Mouse (Mus musculus): ENCODE data around the gene Cdc27. TPM values are rescaled to one million over a fixed set of nuclear protein-coding genes. Genes with fewer than 3 reads are reported as not detected.
"Not testable (repeated sequence)": the region's sequence is repeated elsewhere in the genome, so short reads cannot be mapped to it uniquely, and the experiment has no call there.

Gene Cdc27
- total RNA-seq, 2 experiments from 2014 or later, result 32.4 to 40.6 TPM

DNA sequence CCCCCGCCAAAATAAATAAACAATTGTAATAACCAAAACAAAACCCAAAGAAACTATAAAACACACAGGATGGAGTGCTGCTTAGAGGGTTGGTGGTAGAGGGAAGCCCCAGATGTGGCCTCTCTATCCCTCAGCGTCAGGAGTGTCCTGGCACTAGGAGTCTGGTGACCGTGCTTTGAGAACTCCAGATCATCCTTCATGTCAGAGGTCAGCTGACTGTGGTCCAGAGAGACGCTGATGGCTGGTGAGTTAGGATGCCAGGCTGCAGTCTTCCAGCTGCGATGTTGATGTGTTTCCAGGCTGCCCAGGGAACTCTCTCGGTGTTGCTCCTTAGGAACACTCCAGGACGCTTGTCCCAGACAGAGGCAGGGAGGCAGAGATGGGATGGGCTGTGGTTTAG lies 21.7 kb upstream of the Cdc27 start:
- intact Hi-C loops (cut with DNase I), result no loop called here
- no peak for DNase-seq

DNA sequence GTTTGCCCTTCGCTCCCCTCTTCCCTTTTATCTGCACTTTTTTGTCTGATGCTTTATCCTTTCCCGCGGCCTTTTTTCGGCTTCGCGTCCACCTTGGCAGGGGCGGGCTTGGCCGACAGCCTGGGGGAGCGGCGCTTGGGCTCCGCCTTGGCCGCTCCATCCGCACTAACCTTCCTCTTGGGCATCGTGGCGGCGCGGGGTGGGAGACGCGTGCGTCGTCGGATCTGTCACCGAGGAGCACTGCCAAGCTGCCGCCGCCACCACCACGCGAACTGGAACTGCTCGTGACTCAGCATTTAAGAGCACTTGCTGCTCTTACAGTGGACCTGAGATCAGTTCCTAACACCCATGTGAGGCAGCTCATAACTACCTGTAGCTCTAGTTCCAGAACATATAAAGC lies 21.0 kb upstream of the Cdc27 start:
- intact Hi-C loops (cut with DNase I), result not testable (repeated sequence)
- DNase-seq, result peak; percentile 44 to 51

DNA sequence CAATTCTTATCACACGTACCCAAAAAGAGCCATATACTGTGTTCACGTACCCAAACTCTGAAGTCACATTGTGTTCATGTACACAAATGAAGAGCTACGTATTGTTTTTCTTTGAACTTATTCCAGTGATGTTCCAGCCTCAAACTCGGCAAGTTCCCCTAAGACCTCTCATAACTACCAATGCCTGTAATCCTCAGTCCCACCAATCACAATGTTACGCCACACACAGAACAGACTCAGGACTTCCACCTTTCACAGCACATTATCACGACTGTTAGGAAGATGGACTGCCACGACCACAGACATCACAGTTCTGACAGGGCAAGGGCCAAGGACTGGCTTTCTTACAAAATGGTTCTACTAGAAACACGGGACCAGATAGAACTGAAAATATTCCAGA lies 20.1 kb upstream of the Cdc27 start:
- DNase-seq; intact Hi-C loops (cut with DNase I): not testable (repeated sequence)

DNA sequence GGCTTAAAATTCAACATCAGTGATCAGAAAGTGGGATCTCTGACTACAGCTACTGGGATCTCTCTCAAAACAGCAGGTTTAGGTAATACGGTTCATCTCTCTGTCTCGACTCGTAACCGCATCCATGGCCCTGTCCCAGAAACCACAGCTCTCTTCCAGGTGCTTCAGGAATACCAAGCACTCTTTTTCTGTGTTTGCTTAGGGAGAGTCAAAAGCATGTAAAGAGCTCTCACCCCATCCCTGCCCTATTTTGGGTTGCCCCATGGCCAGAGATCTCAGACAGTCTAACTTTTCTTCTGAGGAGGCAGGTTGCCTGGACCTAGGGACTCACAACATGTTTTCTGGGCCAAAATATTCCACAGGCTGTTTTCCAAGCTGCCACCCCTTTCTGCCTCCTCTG lies 17.9 kb upstream of the Cdc27 start:
- intact Hi-C loops (cut with DNase I), result no loop called here
- no peak for DNase-seq

DNA sequence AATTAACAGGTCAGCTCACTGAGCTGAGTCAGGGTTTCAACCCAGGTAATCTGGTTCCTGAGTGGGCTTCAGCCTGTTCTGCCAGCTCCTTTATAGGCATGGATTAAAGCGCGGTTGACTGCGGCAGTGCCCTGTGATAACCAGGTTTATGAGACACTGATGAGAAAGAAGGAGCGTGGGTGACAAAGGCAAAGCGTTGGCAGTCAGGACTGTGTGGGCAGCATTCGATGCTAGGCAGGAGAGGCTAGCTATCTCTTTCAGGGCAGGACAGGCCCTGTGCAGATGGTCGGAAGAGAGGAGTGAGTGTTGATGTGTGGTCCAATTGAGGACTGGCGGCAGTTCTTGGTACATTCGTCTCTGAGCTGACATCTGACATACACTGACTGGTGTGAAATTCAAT lies 17.3 kb upstream of the Cdc27 start:
- no peak for DNase-seq
- intact Hi-C loops (cut with DNase I), result no loop called here

DNA sequence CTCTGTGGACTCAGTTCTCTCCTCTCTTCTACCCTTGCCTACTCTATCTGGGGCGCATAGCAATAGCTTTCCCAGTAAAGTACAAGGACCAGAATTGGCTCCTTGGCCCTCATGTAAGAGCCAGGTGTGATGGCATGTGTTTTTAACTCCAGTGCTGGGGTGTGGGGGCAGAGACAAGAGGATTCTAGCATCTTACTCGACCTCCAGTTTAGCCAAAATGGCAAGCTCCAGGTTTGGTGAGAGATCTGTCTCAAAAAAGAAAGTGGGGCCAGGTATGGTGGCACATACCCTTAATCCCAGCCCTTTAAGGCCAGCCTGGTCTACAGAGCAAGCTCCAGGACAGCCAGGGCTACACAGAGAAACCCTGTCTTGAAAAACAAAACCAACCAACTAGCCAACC lies 16.4 kb upstream of the Cdc27 start:
- no peak for DNase-seq
- intact Hi-C loops (cut with DNase I), result no loop called here

DNA sequence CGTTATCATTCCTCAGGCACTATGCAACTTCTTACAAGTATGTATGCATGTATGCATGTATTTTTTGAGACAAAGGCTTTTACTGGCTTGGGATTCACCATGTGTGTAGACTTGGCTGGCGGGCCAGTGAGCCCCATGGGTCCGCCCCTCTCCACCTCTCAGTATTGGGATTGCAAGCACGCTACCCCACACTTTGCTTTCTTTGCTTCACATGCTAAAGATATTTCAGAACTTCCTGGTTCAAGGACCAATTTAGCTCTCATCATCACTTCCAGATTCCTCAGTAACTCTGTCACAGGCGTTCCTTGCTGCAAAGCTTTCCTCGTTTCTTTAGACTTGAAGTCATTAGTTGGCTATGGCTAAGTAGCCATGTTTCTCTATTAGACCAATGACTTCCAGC lies 15.7 kb upstream of the Cdc27 start:
- no peak for DNase-seq
- intact Hi-C loops (cut with DNase I), result no loop called here

DNA sequence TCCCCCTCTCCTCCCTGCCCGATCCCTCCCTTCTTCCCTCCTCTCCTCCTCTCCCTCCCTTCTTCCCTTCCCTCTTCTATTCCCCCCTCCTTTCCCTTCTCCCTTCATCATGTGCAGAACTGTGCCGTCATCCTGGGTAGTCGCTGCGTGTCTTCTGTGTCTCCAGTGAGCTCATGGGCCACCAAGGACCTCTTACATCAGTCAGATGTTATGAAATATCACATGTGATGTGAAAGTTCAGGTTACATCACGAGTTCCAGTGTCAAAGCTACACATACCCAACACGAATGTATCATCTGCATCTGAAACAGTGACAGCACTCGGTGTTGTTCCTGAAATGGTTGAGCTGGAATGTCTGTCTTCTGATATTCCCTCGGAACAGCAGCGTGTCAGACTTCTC lies 14.8 kb upstream of the Cdc27 start:
- no peak for DNase-seq
- intact Hi-C loops (cut with DNase I), result no loop called here

DNA sequence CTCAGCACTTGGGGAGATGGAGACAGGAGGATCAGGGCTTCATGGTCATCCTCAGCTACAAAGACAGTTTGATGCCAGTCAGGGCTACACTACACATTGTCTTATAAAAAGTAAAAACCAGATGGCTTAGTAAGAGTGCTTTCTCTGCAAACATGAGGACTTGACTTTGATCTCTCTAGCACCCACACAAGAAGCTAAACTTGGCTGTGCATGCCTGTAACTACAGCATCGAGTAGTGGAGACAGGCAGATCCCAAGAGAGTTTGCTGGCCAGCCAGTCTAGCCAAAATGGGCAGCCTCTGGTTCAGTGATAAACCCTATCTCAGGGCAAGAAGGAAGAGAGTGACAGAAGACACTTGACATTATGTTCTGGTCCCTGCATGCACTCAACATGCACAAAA lies 13.1 kb upstream of the Cdc27 start:
- intact Hi-C loops (cut with DNase I), result no loop called here
- DNase-seq, result no peak

DNA sequence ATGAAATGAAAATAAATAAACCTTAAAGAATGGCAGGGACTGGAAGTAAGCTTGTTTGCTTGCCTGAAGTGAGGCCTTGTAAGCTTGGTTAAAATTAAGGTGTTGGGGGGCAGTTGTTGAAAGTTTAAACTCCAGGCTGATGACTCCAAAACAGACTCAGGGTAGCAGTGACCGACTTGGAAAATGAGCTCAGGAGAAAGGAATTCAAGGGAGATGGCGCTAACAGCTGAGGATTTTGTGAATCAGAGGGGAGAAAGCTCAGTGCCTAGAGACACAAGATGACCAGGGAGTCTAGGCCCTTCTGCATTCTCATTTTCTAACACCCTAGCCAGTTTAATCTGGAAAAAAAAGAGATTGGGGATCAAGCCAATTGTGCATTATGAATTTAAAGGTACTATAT lies 10.6 kb upstream of the Cdc27 start:
- intact Hi-C loops (cut with DNase I), result no loop called here
- DNase-seq, result peak; percentile 53 to 58

DNA sequence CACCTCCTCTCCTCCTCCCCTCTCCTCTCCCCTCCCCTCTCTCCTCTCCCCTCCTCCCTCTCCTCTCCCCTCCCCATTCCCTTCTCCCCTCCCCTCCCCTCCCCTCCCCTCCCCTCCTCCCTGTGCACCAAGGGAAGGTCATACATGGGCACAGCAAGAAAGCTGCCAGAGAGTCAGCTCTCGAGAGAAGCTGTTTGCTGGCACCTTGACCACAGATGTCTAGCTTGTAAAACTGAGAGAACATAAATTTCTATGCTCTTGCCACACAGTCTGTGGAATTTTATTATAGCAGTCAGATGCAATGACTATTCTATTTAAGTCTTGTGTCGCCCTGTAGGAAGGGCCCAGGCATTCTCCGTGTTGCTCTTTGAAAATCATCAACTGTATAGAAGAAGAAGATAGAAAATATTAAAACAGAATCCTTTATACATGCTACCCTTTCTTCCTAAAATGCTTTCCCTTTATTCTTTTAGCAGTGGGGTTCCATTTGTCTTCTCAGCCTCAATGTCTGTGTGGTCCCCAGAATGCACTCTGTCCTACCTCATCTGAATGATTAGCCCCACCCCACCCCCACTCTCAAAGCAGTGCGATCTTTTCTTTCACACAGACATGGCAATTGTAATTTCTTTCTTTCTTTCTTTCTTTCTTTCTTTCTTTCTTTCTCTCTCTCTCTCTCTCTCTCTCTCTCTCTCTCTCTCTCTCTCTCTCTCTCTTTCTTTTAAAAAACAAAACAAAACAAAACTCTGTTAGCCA lies 8.4 kb upstream of the Cdc27 start:
- intact Hi-C loops (cut with DNase I), result no loop called here
- DNase-seq, result peak in 1 of 2 experiments; percentile 46

DNA sequence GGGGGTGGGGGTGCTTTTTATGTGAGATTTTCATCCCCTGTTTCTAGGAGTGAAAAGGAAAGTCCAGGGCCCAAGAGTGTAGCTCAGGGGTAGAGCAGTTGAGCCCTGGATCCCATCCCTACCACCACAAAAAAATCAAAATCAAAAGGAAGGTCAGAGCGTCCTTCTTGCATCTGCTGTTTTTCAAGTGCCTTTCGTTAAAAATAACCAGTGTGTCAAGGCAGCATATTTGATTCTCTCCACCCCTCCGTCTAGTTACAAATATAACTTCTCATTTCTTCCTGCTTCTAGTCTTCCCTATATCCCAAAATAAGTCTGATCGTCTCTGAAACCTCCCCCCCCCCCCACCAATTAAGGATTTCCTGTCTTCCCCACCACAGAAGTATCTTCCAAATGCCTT lies 7.6 kb upstream of the Cdc27 start:
- intact Hi-C loops (cut with DNase I), result no loop called here
- DNase-seq, result no peak

DNA sequence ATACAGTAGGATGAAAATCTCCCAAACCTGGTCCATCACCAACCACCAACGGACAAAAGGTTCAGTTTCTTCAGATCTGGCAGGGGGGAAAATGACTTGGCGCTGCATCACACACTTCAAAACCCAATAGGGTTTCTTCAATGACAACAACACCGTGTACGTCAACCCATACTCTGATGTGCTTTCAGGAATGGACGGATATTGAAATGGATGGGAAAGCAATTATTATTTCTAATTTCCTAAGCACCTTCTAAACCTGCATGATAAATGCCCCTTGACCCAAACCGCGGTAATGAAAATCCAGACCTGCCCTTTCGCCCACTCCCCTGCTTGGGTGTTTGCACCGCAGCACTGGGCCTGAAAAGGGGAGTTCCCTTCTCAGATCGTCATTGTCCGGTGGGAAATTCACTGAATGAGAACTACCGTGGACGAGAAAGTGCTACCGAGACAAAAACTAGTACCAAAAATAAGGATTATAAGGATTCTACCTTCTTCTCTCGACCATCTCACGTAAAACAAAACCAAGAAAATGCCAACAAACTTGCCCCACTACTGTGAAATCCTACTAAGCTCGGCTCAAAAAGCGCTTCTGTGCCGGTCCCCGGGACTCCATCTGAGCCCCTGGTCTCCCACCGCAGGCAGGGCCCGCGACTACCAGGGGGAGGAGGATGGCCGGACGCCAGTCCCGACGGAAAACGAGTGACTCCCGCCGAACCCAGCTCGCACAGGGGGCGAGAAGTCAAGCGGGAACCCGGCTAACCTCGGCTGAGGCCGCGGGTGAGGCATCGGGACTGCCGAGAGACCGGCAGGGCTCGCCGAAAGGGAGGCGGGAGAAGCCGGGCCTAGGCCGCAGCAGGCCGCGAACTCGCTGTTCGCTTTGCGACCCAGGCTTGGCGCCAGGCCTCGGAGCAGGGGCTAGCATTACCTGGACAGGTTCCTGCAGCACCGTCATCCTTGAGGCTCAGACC lies 698 bp downstream of the Cdc27 start:
- DNase-seq, result peak in 1 of 2 experiments; percentile 90
- intact Hi-C loops (cut with DNase I), result no loop called here

DNA sequence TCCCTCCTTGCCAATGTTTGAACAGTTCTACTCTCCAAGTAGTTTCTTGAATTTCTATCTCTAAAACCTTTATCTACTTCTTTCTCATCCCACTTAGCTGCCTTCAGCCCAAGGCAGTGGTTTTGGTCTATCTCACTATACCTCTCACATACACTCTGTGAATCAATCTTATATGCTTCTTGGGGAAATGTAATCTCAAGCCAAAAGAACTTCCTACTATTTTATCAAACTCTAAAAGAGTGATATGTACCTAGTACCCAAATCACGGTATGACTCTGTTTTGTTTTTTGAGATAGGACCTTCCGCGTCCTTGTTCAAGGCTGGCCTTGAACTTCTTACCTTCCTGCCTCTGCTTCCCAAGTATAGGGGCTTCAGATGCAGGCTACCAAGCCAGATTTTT lies 2.9 kb downstream of the Cdc27 start:
- intact Hi-C loops (cut with DNase I), result no loop called here
- no peak for DNase-seq

DNA sequence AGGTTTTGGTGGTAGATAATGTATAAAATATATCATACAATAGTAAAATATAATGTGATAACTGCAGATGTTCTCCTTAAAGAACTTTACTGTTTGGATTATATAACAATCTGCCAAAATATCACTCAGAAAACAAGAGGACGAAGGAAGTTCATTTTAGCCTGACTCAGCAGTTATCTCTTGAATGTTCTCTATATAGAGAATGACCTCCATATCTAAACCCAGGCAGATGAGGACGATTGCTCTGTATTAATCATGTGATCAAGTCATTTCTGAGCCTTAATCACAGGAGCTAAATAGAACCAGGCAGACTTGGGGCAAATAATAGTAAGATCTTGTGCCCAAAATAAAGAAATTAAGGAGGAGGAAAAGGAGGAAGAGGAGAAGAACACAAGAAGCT lies 5.9 kb downstream of the Cdc27 start:
- intact Hi-C loops (cut with DNase I), result no loop called here
- no peak for DNase-seq

DNA sequence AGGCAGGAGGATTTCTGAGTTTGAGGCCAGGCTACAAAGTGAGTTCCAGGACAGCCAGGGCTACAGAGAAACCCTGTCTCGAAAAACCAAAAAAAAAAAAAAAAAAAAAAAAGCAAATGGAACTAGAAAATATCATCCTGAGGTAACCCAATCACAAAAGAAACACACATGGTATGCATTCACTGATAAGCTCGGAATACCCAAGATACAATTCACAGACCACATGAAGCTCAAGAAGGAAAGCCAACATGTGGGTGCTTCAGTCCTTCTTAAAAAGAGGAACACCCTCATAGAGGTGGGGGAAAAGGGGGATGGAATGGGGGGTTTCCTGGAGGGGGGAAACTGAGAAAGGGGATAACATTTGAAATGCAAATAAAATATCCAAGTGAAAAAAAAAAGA lies 7.1 kb downstream of the Cdc27 start:
- DNase-seq; intact Hi-C loops (cut with DNase I): not testable (repeated sequence)

DNA sequence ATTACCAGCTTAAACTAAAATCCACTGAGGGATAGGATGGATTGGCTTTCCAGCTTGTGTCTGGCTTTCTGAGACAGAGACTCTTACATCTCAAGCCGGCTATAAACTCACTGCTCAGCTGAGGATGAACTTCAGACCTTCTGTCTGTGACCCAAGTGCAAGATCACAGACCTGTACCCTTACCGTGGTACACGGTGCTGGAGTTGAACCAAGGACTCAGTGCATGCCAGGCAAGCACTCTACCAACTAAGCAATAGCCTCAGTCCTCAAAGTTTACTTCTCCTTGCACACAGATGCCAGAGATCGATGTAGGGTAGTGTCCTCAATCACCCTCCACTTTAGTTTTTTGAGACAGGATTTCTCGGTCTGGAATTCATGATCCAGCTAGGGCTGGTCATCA lies 10.6 kb downstream of the Cdc27 start:
- no peak for DNase-seq
- intact Hi-C loops (cut with DNase I), result no loop called here

DNA sequence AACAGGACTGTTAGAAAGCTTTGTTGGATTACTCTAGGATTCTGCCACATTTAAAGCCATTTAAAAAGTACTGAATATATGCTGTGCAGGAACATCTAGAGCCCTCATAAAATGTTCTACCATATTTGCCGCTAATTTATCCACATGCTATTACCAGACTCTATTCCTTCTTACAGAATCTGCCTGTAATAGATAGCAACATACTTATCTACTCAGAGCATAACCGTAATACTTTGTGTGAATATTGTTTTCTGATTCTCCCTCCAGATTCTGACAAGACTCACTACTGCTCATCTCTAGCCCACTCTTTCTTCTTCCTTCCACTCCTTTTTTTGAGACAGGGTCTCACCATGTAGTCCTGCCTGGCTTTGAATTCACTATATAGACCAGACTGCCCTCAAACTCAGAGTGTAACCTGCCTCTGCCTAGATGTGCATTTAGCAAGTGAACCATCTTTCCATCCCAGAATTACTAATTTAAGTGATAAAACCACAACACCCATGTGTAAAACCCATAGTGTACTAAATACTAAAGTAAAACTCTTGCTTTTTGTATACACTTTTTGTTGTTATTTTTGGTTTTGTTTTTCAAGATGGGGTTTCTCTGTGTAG lies 12.4 kb downstream of the Cdc27 start:
- intact Hi-C loops (cut with DNase I), result no loop called here

DNA sequence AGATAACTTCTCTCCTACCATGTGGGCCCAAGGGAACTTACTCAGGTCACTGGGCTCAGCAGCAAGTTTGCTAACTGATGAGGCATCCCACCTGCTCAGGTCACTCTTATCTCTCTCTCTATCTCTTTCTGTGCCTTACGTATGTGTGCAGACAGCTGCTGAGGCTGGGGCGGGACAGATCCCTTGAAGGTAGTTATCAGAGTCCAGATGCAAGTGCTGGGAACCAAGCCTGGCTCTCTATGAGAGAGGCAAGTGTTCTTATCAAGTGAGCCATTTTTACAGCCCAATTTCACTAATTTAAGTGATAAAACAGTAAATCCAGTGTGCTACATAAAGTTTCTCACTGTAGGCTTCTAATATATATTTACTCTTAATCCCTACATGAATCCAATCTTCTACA lies 13.6 kb downstream of the Cdc27 start:
- no peak for DNase-seq
- intact Hi-C loops (cut with DNase I), result no loop called here

More for the DNA sequence above, 12.4 kb downstream of the Cdc27 start:
- DNase-seq, result no peak

DNA sequence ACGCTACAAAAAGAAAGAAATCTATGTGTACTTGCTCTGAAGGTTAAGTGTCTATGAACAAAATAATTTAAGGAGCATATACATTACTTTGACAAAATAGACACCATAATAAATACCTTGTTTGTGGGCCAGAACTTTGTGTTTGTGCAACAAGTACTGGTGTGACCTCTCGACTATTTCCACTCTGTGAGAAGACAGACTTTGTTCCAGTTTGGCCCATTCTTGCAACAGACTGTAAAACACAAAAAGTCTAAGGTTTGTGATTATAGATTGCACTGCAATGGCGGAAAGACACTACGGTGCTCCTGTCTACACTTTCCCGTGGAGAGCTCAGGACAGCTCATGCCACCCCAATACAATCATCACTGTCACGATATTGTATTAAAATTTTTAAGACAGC lies 24.5 kb downstream of the Cdc27 start:
- intact Hi-C loops (cut with DNase I), result no loop called here
- DNase-seq, result no peak

DNA sequence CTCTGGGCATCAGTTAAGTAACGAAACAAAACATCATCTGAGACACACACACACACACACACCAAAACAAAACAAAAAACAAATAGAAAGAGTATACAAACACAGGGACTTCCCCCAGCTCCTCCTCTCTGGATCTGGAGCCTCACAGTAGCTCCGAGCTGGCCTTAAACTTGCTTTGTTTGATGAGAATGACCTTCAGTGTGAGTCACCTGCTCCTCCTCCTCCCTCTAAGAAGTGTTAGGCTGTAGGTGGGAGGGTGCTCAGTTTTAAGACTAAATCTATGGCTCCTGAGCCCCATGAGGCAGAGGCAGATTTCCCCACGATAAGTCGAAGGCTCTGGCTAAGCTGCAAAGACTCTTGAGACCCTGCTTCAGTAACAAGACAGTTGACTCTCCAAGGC lies 38.0 kb downstream of the Cdc27 start:
- intact Hi-C loops (cut with DNase I), result no loop called here
- no peak for DNase-seq

DNA sequence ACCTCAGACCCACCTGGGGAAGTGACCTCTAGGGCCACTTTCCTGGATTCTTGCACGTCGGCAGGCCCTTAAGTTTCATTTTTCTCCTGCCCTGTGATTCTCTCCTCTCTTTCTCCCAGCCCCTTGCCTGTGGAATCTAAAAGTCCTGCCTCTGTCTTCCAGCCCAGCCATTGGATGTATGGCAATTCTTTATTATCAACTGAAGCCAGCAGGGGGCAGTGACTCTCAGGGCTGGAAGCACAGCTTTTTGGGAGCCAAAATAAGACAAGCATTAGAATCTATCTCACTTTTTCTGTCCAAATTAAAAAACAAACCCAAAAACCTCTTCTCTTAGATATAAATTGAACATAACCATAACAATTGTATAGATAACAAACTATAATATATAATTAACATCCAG lies 39.8 kb downstream of the Cdc27 start:
- intact Hi-C loops (cut with DNase I), result no loop called here

More for the DNA sequence above, 39.8 kb downstream of the Cdc27 start:
- DNase-seq, result peak; percentile 28 to 46
